Mouse (Mus musculus) limb, embryonic 14.5 days (tissue): ENCODE data around the gene Cnot10. TPM values are rescaled to one million over a fixed set of nuclear protein-coding genes. Genes with fewer than 3 reads are reported as not detected.

Experiments used
- ATAC-seq: fragments of 200-750 bp; cut with Nextera tagmentation; 2 replicates; pipeline ENCODE4 v1.8.0; 2017; ENCODE audit warnings: low read depth, moderate number of reproducible peaks, moderate TSS enrichment; ENCODE audit not compliant: low FRiP score
- DNase-seq: peaks from one replicate; pipeline ENCODE4 v3.0.0-alpha.2; 2015; ENCODE audit warnings: low spot score
- H3K27ac ChIP-seq: fragments of 300-500 bp; sonication (generic); replicated peaks from 2 replicates; pipeline ENCODE4 v1.5.1; 2014; ENCODE audit warnings: low read depth, mild to moderate bottlenecking, low read length, moderate library complexity, mixed read lengths
- H3K27me3 ChIP-seq: fragments of 300-500 bp; sonication (generic); 2 replicates; pipeline ENCODE4 v1.6.1; 2014; ENCODE audit warnings: low read length, mixed read lengths; ENCODE audit not compliant: control insufficient read depth, insufficient read depth
- H3K36me3 ChIP-seq: fragments of 300-500 bp; sonication (generic); 2 replicates; pipeline ENCODE4 v1.6.1; 2014; ENCODE audit warnings: mild to moderate bottlenecking, low read length, moderate library complexity, mixed read lengths; ENCODE audit not compliant: control insufficient read depth, insufficient read depth
- H3K4me1 ChIP-seq: fragments of 300-500 bp; sonication (generic); 2 replicates; pipeline ENCODE4 v1.6.1; 2014; ENCODE audit warnings: antibody characterized with exemption, low read length, mixed read lengths; ENCODE audit not compliant: control insufficient read depth, insufficient read depth
- H3K4me2 ChIP-seq: fragments of 300-500 bp; sonication (generic); replicated peaks from 2 replicates; pipeline ENCODE4 v1.6.1; 2014; ENCODE audit warnings: low read depth, mild to moderate bottlenecking, low read length, moderate library complexity; ENCODE audit not compliant: severe bottlenecking
- H3K4me3 ChIP-seq: fragments of 300-500 bp; sonication (generic); replicated peaks from 2 replicates; pipeline ENCODE4 v1.5.1; 2014; ENCODE audit warnings: low read length
- H3K9ac ChIP-seq: fragments of 300-500 bp; sonication (generic); 2 replicates; pipeline ENCODE4 v1.6.1; 2014; ENCODE audit warnings: mild to moderate bottlenecking, low read depth, low read length, moderate library complexity; ENCODE audit not compliant: severe bottlenecking
- H3K9me3 ChIP-seq: fragments of 300-500 bp; sonication (generic); 2 replicates; pipeline ENCODE4 v1.6.1; 2016; ENCODE audit warnings: low read length; ENCODE audit not compliant: control insufficient read depth
- POLR2A ChIP-seq: fragments of 200-500 bp; IDR thresholded peaks from 2 replicates; pipeline ENCODE4 v1.8.0; 2012; ENCODE audit warnings: inconsistent platforms, mild to moderate bottlenecking, moderate library complexity, borderline replicate concordance; ENCODE audit not compliant: insufficient read depth, insufficient read length; ENCODE audit errors: extremely low read depth
- WGBS: fragments of 180-500 bp; shearing (Covaris S2); extraction: QIAGEN DNeasy Blood & Tissue Kit; methylation state at CpG from one replicate; pipeline ENCODE4 v1.1.7; 2014; 5-methylcytosine and 5-hydroxymethylcytosine counted together
- polyA plus RNA-seq, 2 experiments: library from polyadenylated mRNA; depleted of rRNA in 1 of 2; stranded (reverse) in 1 of 2; unstranded in 1 of 2; fragments of >200 nt; fragmentation: Nextera tagmentation in 1 of 2; extraction: Ambion mirVana in 1 of 2; gene quantifications; 2 replicates each; pipeline versions ENCODE4 v1.2.1 to v1.2.3; 2012 to 2014

Gene Cnot10
- 104 and 109 TPM in 2 replicates for polyA plus RNA-seq (2012; rRNA removed)
- 66.8 and 69.1 TPM in 2 replicates for polyA plus RNA-seq (2014; fragmentation: Nextera tagmentation; extraction: Ambion mirVana)

DNA sequence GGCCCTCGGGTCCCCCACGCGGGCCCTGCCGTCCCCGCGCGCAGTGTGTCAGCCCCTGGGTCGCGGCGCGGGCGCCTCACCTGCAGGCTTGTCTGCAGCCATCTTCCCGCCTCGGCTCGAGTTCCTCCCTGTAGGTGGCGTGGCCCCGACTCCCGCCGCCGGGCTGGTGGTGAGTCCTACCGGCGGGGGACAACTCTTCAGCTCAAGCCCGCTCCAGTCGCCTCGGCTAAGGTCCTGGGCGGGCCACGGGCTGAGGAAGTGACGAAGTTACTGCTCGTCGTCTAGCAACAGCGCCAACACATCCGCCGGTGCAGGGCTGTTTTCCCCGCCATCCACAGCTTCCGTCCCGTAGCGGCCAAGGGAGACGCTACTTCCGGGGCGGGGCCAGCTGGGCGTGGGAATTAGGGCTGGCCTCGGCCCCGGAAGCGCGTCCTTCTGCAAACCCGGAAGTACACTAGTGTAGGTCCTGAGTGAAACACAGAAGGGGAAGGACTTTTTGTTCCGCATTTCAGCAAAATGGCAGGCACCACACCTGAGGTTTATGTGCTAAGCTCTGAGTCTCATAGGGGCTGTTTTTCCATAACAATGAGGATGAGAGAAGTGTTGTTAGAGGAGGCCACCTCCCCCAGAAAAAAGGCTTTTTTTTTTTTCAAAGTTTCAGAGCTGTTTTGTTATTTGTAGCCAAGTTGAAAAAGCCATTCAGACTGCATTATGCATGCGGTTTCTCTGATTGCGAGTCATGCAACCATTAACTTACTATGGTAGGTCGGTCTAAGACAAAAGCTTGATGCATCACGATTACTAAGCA, at the start of gene Cnot10:
Gene Cnot10 (minus strand): TSS at position 346 of the 808 bp plus-strand sequence.
- DNase-seq (peak; percentile 98), ATAC-seq (peak; percentile 99)
- H3K4me1 ChIP-seq = peaks cover 6% of the 10 kb centered on the region; the same call in 1 of the 2 replicates
- peak within 1 kb of the TSS; percentile 91 for H3K4me2 ChIP-seq
- H3K9me3 ChIP-seq = no peaks in the 10 kb centered on the region
- peak within 1 kb of the TSS; percentile 86 for H3K4me3 ChIP-seq
- peaks cover 8% of the 10 kb centered on the region for H3K36me3 ChIP-seq
- no peak for TF ChIP-seq POLR2A
- peak within 1 kb of the TSS; percentile 87 for H3K27ac ChIP-seq
- WGBS = 5% methylated on average over 46 of the region's 51 CpGs
- no peaks in the 10 kb centered on the region for H3K27me3 ChIP-seq
- H3K9ac ChIP-seq = peak within 1 kb of the TSS; percentile 72

DNA sequence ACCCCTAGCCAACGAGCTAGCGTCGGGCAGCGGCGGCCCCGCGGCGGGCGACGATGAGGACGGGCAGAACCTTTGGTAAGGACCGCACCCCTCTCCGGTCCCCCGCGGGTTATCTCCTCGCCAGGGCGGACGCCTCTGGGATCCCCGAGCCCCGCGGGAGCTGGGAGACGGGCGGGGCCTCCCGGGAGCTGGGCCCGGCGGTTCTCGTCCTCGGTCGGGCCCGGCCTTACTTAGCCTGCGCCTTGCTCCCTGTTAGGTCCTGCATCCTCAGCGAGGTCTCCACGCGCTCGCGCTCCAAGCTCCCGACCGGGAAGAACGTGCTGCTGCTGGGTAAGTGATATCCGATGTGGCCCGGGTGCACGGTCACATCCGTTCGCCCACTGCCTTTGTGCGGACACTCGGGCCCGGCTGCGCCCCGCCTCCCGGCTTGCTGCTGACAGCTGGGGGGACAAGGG, 49.0 kb upstream of the Cnot10 start:
- peaks cover 11% of the 10 kb centered on the region for H3K4me1 ChIP-seq
- peak overlapping the region; percentile 96 for H3K4me3 ChIP-seq
- H3K9me3 ChIP-seq = no peaks in the 10 kb centered on the region
- TF ChIP-seq POLR2A = 0 out of 2 replicates have a peak, but pooled peaks have one; percentile 47
- peak overlapping the region; percentile 90 for H3K9ac ChIP-seq
- H3K27me3 ChIP-seq = no peaks in the 10 kb centered on the region
- WGBS = 0% methylated on average over 32 of the region's 50 CpGs
- H3K36me3 ChIP-seq = peaks cover 17% of the 10 kb centered on the region
- peak overlapping the region; percentile 81 for H3K27ac ChIP-seq
- no peak for DNase-seq
- H3K4me2 ChIP-seq = peak overlapping the region; percentile 89
- peak; percentile 51 for ATAC-seq

DNA sequence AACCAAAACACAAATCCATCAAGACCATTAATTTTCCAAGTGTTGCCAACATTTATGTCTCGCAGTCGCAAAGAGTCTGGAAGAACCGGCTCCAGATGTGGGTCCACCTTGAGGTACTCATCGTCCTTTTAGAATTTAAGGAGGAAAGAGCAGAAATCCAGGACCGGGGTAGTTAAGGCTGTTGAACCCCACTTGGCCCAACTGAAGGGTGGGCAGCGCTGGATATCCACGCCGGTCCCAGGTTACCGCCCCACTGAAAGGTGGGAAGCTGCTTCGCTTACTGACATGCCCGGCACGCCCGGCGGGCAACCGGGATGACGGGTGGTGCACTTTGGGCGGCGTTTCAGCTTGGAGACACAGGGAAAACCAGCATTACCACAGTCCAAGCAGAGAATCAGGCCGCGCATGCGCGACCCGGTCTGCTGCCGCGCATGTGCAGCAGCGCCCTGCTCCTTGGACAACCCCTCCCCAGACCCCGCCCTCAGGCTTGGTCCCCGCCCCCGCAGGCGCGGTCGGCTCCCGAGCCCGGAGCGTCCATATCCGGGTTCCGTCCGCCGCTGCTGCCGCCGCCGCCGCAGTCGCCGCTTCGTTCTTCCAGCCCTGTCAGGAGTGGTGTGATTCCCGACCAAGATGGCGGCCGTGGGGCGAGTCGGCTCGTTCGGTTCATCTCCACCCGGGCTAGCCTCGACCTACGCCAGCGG, 48.4 kb upstream of the Cnot10 start, which contains the start of gene Dync1li1:
Gene Dync1li1 (plus strand): TSS at position 539 of the 701 bp plus-strand sequence.
- 1% methylated on average over 48 of the region's 57 CpGs for WGBS
- peak within 1 kb of the TSS; percentile 96 for H3K4me3 ChIP-seq
- no peaks in the 10 kb centered on the region for H3K27me3 ChIP-seq
- peak within 1 kb of the TSS; percentile 81 for H3K27ac ChIP-seq
- TF ChIP-seq POLR2A = peak; percentile 70; the same call in 1 of the 2 replicates
- H3K9me3 ChIP-seq = no peaks in the 10 kb centered on the region
- ATAC-seq (peak; percentile 96), DNase-seq (peak; percentile 99)
- peak within 1 kb of the TSS; percentile 89 for H3K4me2 ChIP-seq
- peaks cover 17% of the 10 kb centered on the region for H3K36me3 ChIP-seq
- peaks cover 11% of the 10 kb centered on the region for H3K4me1 ChIP-seq
- peak within 1 kb of the TSS; percentile 90 for H3K9ac ChIP-seq

DNA sequence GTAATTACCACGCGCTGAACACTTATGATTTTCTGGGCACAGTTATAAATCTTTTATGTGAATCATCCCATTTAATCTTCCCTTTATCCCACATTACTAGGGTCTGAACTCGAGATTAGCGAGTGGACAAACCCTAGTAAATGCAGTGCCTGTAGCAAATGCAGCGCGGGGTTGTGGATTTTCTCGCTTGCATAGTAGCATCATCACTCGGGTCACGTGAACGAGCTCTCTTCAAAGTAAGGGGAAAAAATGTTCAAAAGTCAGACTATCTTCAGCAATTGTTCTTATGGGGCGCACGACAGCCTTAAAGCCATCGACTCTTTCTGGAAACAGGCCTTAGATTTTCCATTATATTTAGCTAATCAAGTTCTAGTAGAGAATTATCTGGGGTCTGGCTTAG, 47.7 kb upstream of the Cnot10 start:
- H3K27ac ChIP-seq = no peak overlapping the region
- TF ChIP-seq POLR2A = no peak
- peaks cover 11% of the 10 kb centered on the region for H3K4me1 ChIP-seq
- peaks cover 13% of the 10 kb centered on the region for H3K36me3 ChIP-seq
- no peak for DNase-seq
- H3K9ac ChIP-seq = peak overlapping the region; percentile 90
- no peaks in the 10 kb centered on the region for H3K27me3 ChIP-seq
- H3K4me3 ChIP-seq = peak overlapping the region; percentile 96
- ATAC-seq = no peak
- peak overlapping the region; percentile 89 for H3K4me2 ChIP-seq
- WGBS = 74% methylated on average over 13 of the region's 13 CpGs
- no peaks in the 10 kb centered on the region for H3K9me3 ChIP-seq

DNA sequence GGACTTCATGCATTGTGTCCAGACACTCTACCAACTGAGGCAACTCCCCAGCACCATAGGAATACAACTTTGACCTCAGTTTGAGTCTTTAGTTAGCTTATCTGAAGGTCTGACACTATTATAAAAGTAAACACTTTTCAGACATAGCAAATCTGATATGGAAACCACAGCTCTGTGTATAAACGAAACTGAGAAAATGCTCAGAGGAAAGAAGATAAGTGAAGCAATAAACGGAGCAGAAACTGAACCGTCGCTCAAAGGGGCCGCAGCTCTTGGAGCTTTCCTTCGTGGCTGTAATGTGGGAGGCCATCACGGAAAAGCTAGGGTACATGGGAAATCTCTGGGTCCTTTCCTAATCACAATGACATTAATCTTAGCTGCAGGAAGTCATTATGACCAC, 46.3 kb upstream of the Cnot10 start:
- DNase-seq (no peak), ATAC-seq (no peak)
- Histone ChIP-seq H3K4me1 (peaks cover 11% of the 10 kb centered on the region), H3K4me2 (no peak overlapping the region), H3K27ac (no peak overlapping the region), H3K27me3 (no peaks in the 10 kb centered on the region), H3K36me3 (peaks cover 3% of the 10 kb centered on the region), H3K4me3 (no peak overlapping the region), H3K9me3 (no peaks in the 10 kb centered on the region), H3K9ac (no peak overlapping the region)
- no peak for TF ChIP-seq POLR2A
- 88% methylated on average over 7 of the region's 7 CpGs for WGBS
